Mouse (Mus musculus): ENCODE measurements around the gene Ltf.

GRCm38 (mm10) chr9:110985951-110986350, 33.1 kb upstream of the Ltf start:
- no peak for TF ChIP-seq CTCF (IDR thresholded peaks at IDR 0.05; ENCODE audit: low read depth)
- no peak for TF ChIP-seq EP300 (IDR thresholded peaks at IDR 0.05; ENCODE audit: low read depth)
